Mouse (Mus musculus): ENCODE data around the gene Mbnl3. TPM values are rescaled to one million over a fixed set of nuclear protein-coding genes. Genes with fewer than 3 reads are reported as not detected.

Mbnl3 gene
- under 1 TPM; 0.10 to 0.27 (median 0.18) TPM for total RNA-seq (2022)

DNA sequence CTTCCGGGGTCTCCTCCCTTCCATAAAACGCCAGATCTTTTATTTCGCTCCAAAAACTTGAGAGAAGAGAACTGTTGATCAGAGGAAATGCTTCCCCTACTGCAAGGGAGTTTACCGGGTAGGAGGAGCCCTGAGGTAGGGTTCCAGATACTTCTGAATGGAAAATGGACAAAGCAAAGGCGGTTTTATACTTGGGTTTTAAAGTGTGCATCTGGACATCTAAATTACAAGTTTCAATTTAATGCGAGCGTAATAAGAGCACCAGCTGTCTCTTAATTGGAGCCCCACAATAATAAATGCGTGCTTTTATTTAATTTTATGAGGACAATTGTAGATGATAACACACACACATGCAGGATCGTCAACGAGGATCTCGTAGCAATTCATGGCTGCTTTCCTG, at the start of gene Mbnl3:
Gene Mbnl3, minus strand, starts transcription at position 101 of the 400 bp plus-strand sequence.
- DNase-seq (ENCODE audit: low spot score in 2 of 2): no peak

DNA sequence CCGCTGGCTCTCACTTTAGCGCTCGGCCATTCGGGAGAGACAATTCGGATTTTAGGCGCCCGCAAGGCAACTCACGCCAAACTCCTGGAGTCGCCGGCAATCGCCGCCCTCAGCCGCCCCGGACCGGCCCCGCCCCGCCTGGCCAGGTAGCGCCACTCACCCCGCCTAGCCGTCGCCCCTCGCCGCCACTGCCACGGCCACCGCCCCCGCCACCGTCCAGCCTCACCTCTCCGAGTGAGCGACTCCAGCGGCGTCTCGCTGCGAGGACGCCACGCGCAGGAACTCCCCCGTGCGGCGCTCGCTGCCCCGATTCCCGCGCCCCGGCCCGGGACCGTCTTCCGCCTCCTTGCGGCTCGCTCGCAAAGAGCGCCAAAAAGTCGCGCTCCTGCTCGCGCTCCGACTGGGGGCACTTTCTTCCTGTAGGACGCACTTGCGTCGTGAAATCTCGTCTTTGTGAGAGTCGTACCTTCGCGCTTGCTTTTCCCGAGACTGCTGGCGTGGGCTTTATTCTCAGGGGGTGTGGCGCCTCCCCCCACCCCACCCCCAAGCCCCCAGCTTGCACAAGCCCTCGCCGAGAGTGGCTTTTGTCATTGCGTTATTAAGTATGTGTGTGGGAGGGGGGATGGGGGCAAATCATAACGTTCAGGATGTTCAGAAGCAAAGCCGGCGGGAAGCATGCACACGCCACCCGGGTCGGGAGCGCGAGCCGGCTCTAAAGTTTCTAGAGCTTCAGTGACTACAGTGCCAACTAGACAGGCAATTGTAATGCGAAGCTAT, 596 bp downstream of the Mbnl3 start:
- no peak for DNase-seq (ENCODE audit: low spot score in 2 of 2)

DNA sequence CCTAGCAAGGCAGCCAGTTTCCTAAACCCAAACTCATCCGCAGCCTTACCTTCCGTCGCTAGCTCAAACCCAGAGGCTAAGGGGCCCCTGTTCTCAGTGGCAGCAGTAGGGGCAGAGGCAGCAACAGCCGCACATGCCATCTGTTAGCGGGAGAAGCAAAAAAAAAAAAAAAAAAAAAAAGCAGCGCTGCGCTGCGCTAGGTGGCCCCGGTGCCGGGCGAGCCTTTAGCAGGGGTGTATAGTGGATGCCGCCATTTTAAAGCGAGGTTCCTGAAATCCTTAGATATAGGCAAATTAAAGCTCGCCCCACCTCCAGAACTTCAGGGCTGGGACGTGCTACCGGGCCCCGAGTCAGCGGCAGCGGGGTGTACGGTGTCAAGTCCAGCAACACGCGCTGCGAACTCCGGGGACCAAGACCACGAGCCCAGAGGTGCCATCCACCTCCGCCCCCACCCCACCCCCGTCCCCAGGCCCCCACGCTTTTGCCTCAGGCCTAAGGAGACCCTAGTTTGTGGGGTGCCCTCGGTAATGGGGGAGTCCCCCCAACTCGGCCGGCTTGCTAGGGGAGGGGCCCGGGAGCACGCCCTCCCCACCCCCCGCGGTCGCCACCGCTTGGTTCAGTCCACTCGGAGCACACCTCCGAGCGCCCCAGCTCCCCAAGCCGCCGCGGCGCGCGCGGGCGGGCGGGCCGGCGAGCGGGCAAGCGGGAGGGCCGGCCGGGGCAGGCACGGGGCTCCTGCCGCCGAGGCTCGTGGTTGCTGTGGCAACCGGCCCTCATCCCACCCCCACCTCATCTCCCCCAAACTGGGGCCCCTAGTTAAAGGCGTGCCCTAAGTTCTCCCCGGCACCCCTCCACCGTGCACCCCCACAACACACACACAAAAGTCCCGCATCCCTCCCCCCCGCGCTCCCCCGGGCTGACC, 1.4 kb downstream of the Mbnl3 start:
- no peak for DNase-seq (ENCODE audit: low spot score in 2 of 2)

DNA sequence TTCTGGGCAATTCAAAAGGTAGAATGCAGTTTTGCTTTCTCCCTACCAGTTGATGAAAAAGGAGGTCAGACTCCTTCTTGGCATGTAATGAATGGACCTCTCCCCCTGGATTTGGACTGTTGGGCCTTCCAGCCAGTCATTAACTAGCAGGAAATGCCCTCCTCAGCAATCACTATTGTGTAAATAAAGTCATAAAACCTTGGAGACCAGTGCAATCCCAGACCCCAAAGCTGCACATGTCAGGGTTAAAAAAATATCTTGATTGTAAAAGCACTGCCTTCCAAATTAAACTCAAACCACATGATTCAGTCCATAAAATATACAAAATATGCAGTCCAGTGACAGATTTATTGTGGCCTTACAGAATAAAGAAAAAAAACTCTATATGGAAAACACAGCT, 9.3 kb downstream of the Mbnl3 start:
- no peak for DNase-seq (ENCODE audit: low spot score in 2 of 2)

DNA sequence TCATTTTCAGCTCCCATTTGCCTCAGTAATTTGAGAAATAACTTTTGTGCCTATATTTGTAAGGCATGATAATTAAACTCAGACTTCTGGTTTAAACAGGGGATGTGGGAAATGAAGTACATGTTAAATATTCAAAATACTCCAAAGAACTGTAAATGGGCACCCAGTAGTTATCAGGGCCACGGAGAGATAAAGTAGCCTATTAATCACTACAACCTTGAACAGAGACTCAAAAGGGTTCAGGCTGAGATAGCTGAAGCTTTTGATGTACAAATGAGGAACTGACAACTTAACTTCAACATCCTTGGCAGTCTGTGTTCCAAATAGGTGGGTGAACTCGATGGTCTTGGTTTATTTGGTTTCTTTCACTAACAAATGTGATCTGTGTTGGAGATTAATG, 34.4 kb downstream of the Mbnl3 start:
- DNase-seq (ENCODE audit: low spot score in 2 of 2): no peak

DNA sequence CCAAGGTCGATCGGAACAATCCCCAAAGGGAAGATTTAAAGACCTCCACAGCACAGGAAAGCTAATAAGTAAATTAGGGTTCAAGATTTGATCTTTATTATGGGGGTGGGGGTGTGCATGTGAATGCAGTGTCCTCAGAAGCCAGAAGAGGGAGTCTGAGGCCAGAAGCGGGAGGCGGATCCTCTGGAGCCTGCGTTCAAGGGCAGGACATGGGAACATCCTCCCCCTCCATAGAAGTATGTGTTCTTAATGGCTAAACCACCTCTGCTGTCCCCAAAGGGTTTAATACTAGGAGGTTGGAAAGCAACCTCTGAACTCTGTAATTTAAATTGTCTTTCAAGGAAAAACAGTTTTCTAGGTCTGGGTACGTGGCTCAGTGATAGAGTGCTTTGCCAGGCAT, 34.9 kb downstream of the Mbnl3 start:
- no peak for DNase-seq (ENCODE audit: low spot score in 2 of 2)

DNA sequence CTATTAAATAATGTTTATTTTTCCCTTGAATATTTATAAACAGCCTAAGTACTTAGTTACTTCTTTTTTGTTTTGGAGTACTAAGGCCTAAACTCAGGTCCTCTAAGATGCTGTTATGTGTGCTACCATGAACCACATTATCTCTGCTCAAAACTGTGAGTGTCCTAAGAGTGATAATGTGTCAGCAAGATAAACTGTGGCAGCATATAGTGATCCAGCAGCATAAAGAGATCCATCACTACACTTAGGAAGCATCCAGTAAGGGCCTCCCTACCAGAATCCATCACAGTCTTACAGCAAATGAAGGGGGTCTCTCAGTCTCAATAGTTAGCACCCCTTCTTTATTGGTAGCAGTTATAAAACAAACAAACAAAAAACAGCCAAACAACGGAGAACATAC, 35.9 kb downstream of the Mbnl3 start:
- DNase-seq (ENCODE audit: low spot score in 2 of 2): no peak

DNA sequence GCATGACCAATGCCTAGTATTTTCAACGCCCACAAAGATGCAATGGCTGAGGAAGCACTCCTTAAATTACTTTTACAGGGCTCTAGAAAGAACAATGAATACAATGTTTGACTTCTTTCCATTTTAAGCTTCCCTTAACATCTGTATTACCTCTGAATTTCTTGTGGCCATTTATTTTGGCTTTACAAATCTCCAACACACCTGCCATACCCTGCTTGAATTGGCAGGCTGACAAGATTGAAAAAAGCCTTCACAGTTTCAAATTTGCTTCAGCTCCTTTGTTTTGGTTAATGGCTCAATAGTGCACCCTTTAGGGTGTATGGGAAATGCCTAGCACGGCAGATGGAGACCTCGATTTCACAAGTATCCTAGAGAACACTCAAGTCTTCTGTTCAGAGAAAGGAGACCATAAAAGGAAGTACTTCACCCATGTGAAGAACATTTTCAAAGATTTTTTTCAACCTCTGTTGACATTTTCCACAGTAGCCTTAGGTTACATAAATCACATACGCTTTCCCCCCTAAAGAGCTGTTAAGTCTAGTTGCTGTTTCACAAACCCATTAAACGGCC, 36.8 kb downstream of the Mbnl3 start:
- no peak for DNase-seq (ENCODE audit: low spot score in 2 of 2)

DNA sequence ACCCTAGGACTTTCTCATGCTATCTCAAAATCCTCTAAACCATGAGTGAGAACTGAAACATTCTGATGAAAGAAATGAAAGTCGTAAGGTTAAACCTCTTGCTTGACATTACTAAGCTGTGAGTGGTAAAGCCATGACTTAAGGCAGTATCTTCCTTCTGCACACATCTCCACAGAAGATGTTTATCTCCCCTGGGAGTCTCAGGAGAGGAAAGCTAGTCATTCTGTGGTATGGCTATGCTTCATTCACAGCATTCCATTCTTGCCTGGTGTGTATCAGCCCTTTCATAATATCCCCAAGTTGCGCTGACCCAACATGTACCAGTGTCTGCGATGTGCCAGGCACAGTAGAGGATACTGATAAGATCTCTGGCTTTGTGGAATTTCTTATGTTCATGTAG, 38.4 kb downstream of the Mbnl3 start:
- no peak for DNase-seq (ENCODE audit: low spot score in 2 of 2)

DNA sequence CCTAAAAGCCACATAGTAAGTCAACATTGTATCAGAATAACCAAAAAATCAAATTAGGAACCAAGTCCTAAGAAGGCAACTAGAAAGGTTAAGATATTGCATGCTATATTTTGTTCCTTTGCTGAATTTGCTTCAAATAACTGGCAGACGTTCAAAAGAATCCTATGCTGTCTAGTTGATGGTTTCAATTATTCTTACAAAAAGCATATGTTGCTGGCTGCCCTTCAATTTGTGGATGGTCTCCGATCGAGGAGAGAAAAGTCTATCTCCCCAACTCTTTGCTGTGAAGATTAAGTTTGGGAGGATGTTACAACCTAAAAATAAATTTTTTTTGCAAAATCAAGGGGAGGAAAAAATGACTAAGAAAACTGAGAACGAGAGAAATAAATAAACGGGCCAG, 41.6 kb downstream of the Mbnl3 start:
- DNase-seq (ENCODE audit: low spot score in 2 of 2): no peak

DNA sequence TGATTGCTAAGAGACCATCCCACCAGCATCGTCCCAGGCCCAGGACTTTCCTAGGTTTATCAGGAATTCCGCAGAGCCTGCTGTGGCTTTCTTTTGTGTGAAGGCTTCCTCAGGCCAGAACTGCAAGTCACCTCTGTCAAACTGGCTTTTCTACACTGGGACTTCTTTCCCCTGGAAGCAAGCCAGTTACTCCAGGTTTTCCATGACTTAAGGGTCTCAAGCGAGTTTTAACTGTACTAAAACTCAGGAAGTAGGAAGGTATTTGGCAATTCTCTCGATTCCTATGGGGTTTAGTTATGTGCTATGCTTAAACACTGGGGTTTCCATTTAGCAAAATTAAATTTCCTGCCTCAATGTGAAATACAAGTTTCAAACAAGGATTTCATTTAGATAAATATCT, 57.9 kb downstream of the Mbnl3 start:
- DNase-seq (ENCODE audit: low spot score in 2 of 2): no peak

DNA sequence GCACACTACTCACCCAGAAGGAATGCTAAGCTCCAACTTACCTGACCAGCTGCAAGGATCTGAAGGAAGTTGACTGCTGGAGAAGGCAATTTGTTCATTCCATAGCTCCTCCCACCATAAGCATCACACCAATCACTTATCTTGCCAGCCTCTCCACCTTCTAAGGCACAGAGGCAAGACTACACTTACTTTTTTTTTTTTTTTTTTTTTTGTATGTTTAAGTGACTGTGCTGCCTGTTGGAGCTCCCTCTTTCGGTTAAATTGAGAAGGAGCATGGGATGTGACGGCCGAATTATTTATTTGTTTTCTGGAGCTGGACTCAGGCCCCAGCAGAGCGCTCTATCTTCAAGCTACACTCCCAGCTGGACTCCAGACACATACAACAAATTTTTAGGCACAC, 60.0 kb downstream of the Mbnl3 start:
- no peak for DNase-seq (ENCODE audit: low spot score in 2 of 2)

DNA sequence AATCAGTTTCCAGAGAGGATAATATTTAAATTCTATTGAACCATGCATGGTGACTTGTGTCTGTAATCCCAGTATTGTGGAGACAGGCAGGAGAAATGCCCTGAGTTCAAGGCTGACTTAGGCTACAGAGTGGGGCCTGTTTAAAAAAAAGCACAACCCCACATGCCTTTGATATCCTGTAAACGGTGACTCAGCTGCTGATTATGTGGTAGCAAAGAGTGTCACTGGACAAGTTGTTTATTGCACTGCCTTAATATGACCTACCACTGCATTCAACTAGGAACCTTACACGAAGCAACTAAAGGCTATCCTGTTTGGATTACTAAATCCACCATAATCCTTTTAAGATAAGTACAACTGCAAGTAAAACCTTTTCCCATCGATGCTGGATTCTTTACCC, 66.3 kb downstream of the Mbnl3 start:
- DNase-seq (ENCODE audit: low spot score in 2 of 2): no peak

DNA sequence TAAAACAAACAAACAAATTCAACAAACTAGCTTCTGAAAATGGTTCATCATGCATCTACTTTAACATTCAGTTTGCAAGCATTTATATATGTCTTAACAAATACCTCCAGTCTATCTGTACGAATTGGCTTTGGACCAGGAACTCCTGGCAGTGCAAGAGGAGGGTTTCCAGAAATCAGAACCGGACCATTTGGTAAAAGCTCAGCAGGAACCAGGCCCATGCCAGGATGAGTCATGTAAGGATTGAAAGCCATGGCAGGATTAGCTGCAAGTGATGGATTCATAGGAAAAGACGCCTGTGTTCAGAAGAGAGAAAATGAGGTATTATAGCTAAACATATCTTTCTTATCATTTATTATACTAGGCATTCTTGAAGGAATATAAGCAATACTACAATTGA, 75.0 kb downstream of the Mbnl3 start:
- DNase-seq (ENCODE audit: low spot score in 2 of 2): no peak

DNA sequence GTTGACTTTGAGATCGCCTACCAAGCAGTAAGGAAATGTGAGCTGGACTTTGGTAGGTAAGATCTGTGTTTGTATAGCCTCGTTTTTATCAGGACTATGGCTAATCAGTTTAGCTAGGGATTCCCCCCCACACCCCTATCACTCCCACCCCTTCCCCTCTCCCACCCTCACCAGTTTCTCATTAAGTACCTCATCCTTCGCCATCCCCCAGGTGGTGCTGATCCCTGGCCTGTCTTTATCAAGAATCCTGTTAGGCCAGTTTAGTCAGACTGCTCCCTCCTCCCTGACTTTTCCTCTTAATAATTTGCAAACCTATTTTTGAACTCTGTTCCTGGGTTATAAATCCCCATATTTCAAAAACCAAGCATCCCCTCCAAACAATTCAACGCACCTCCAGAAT, 103.6 kb downstream of the Mbnl3 start:
- no peak for DNase-seq (ENCODE audit: low spot score in 2 of 2)

DNA sequence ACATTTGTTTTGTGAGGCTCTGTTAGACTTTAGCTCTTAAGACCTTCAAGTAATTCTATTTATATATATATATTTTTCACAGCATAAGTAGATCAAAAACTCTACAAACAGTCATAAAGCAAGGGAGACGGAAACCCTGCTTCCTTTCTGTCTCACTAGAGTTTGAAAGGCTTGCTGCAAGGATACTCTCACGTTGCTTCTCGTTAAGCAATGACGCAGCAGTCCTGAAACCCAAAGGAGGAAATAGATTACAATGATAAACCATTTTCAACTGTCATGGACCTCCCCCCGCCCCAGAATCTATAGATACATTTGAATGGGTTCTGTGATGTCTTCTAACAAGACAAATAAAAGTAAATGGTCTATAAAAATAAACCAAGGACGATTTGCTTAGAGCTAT, 121.4 kb downstream of the Mbnl3 start:
- no peak for DNase-seq (ENCODE audit: low spot score in 2 of 2)

DNA sequence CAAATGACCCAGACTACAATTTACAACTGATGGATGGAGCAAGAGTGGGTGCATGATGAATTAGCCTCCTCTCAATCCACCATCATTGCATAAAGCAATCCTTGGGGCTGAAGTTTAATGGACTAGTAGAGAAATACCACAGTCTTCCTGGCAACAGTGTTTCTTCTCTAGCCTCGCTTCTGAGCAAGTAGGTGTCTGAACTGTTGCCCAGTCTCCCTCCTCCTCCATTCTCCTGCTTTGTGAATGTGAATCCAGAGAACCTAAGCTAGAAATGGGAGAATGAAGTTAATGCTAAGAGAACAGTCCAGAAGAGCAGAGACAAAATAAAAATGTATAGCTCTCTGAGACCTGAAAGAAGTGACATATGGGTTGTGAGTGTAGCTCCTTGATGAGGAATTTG, 122.1 kb downstream of the Mbnl3 start:
- no peak for DNase-seq (ENCODE audit: low spot score in 2 of 2)

DNA sequence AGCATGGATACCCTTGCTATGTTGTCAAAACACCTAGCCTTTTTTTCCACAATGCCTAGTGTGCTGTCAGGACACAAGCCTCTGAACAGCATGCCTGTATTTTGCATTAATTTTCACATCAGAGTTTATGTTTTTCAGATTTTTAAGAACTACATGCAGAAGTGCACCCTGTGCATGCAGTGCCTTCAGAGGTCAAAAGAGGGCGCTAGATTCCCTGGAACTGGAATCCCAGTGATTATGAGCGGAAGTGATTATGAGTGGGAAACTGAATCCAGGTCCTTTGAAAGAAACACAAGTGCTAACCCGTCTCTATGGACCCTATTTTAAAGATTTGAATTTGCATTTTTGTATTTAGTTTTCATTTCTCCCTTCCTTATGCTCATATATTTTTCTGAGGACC, 129.6 kb downstream of the Mbnl3 start:
- no peak for DNase-seq (ENCODE audit: low spot score in 2 of 2)
